Mouse (Mus musculus): ENCODE results near the gene Tmprss9. TPM values are rescaled to one million over a fixed set of nuclear protein-coding genes. Genes with fewer than 3 reads are reported as not detected.
A peak's percentile ranks its signal among the peaks of the same experiment; 100 is the strongest.
"Not testable (repeated sequence)": the region's sequence is repeated elsewhere in the genome, so short reads cannot be mapped to it uniquely, and the experiment has no call there.

Tmprss9 gene
- polyA plus RNA-seq, 1 experiment from 2014 or later, result 0.04 TPM

DNA sequence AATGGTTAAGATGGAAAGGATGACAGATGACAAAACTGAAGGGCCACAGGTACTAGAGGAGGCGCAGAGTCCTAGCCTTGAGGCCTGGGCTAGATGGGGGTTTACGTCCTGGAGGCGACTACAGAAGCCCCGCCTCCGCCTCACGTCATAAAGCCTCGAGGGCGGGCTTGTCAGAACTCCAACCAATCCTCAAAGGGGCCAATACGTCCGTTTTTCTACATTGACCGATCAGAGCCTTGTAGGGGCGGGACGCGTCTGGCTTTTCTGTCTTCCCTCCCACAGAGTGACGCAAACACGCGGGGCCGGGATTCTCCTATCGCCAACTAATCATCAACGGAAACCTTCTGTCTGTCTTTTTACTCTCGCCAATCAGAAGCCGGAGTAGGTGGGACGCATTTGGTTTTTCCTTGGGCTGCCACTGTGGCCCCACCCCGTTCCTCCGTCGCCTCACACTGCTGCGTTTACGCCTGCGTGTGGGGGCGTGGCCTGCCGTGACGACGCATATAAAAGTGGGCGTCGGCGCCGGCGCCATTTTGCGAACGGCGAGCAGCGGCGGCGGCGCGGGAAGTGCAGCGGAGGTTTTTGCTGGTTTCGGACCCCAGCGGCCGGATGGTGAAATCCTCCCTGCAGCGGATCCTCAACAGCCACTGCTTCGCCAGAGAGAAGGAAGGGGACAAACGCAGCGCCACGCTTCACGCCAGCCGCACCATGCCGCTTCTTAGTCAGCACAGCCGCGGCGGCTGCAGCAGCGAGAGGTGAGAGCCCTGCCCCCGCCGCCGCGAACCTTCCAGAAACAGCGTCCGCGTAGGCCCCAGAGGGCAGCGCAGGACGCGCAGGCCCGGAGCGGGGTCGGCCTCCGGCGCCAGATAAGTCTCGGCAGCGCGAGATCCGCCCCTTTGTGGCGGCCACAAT is 45.2 kb upstream of the Tmprss9 start, which contains the start of gene Oaz1:
Oaz1 (plus strand) TSS at position 506 of the 912 bp plus-strand sequence.
- Histone ChIP-seq H3K27ac (peak within 1 kb of the TSS; percentile 93), H3K36me3 (ENCODE audit: insufficient read depth, low read length) (peaks cover 15% of the 10 kb centered on the region; the same call in 1 of the 2 replicates), H3K4me2 (ENCODE audit: low read length) (peak within 1 kb of the TSS; percentile 64), H3K9ac (ENCODE audit: low read depth, low read length) (peak within 1 kb of the TSS; percentile 95), H3K9me3 (replicated peaks; ENCODE audit: low read length) (no peaks in the 10 kb centered on the region), H3K4me3 (replicated peaks; ENCODE audit: low read depth, low read length) (peak within 1 kb of the TSS; percentile 78), H3K27me3 (ENCODE audit: insufficient read depth, low read length) (no peaks in the 10 kb centered on the region), H3K4me1 (replicated peaks; ENCODE audit: insufficient read depth, low read length) (0 out of 2 replicates have a peak, but pooled peaks cover 12% of the 10 kb centered on the region)
- DNase-seq (ENCODE audit: low spot score) (peak; percentile 100), ATAC-seq (replicated peaks; ENCODE audit: low FRiP score, low read depth) (peak; percentile 96)
- WGBS, result under 1% methylated on average over 74 of the region's 82 CpGs
- TF ChIP-seq CTCF (IDR thresholded peaks at IDR 0.05; ENCODE audit: low read depth), result no peak

GRCm38 (mm10) chr10:80827063-80827869 is 44.4 kb upstream of the Tmprss9 start:
- Histone ChIP-seq H3K9ac (ENCODE audit: low read depth, low read length) (peak overlapping the region; percentile 95), H3K4me2 (ENCODE audit: low read length) (peak overlapping the region; percentile 64), H3K4me3 (replicated peaks; ENCODE audit: low read depth, low read length) (peak overlapping the region; percentile 78), H3K9me3 (replicated peaks; ENCODE audit: low read length) (no peaks in the 10 kb centered on the region), H3K27ac (peak overlapping the region; percentile 93), H3K4me1 (replicated peaks; ENCODE audit: insufficient read depth, low read length) (0 out of 2 replicates have a peak, but pooled peaks cover 12% of the 10 kb centered on the region), H3K36me3 (ENCODE audit: insufficient read depth, low read length) (peaks cover 15% of the 10 kb centered on the region; the same call in 1 of the 2 replicates), H3K27me3 (ENCODE audit: insufficient read depth, low read length) (no peaks in the 10 kb centered on the region)
- no peak for ATAC-seq (replicated peaks; ENCODE audit: low FRiP score, low read depth)
- 5% methylated on average over 29 of the region's 29 CpGs for WGBS
- TF ChIP-seq CTCF (IDR thresholded peaks at IDR 0.05; ENCODE audit: low read depth), result no peak
- no peak for DNase-seq (ENCODE audit: low spot score)

GRCm38 (mm10) chr10:80827870-80828420 is 43.7 kb upstream of the Tmprss9 start:
- TF ChIP-seq CTCF (IDR thresholded peaks at IDR 0.05; ENCODE audit: low read depth), result no peak
- 55% methylated on average over 10 of the region's 10 CpGs for WGBS
- ATAC-seq (replicated peaks; ENCODE audit: low FRiP score, low read depth) (no peak), DNase-seq (ENCODE audit: low spot score) (no peak)
- no peaks in the 10 kb centered on the region for H3K9me3 ChIP-seq (replicated peaks; ENCODE audit: low read length)
- peaks cover 15% of the 10 kb centered on the region; the same call in 1 of the 2 replicates for H3K36me3 ChIP-seq (ENCODE audit: insufficient read depth, low read length)
- peak overlapping the region; percentile 78 for H3K4me3 ChIP-seq (replicated peaks; ENCODE audit: low read depth, low read length)
- H3K27me3 ChIP-seq (ENCODE audit: insufficient read depth, low read length), result no peaks in the 10 kb centered on the region
- peak overlapping the region; percentile 64 for H3K4me2 ChIP-seq (ENCODE audit: low read length)
- 0 out of 2 replicates have a peak, but pooled peaks cover 12% of the 10 kb centered on the region for H3K4me1 ChIP-seq (replicated peaks; ENCODE audit: insufficient read depth, low read length)
- no peak overlapping the region for H3K27ac ChIP-seq
- peak overlapping the region; percentile 95 for H3K9ac ChIP-seq (ENCODE audit: low read depth, low read length)

DNA sequence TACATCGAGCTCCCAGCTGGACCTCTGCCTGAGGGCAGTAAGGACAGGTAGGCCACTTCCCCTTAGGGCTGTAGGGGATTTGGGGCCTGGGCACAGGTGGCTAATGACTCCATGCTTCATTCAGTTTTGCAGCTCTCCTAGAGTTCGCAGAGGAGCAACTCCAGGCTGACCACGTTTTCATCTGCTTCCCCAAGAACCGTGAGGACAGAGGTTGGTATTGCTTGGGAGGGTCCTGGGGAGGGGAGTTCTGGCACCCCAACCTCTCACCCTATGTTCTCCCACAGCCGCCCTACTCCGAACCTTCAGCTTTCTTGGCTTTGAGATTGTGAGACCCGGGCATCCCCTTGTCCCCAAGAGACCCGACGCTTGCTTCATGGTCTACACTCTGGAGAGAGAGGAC is 43.1 kb upstream of the Tmprss9 start:
- H3K4me1 ChIP-seq (replicated peaks; ENCODE audit: insufficient read depth, low read length), result 0 out of 2 replicates have a peak, but pooled peaks cover 12% of the 10 kb centered on the region
- not testable (repeated sequence) for ATAC-seq (replicated peaks; ENCODE audit: low FRiP score, low read depth); DNase-seq (ENCODE audit: low spot score); H3K9me3 ChIP-seq (replicated peaks; ENCODE audit: low read length); H3K27me3 ChIP-seq (ENCODE audit: insufficient read depth, low read length); H3K4me3 ChIP-seq (replicated peaks; ENCODE audit: low read depth, low read length); H3K9ac ChIP-seq (ENCODE audit: low read depth, low read length); H3K27ac ChIP-seq
- H3K36me3 ChIP-seq (ENCODE audit: insufficient read depth, low read length), result peaks cover 15% of the 10 kb centered on the region; the same call in 1 of the 2 replicates
- 70% methylated on average over 7 of the region's 9 CpGs for WGBS
- peak overlapping the region; percentile 64 for H3K4me2 ChIP-seq (ENCODE audit: low read length)

GRCm38 (mm10) chr10:80829359-80830278 is 42.0 kb upstream of the Tmprss9 start:
- Histone ChIP-seq H3K27me3 (ENCODE audit: insufficient read depth, low read length) (no peaks in the 10 kb centered on the region), H3K4me3 (replicated peaks; ENCODE audit: low read depth, low read length) (no peak overlapping the region), H3K9ac (ENCODE audit: low read depth, low read length) (no peak overlapping the region), H3K4me2 (ENCODE audit: low read length) (no peak overlapping the region), H3K36me3 (ENCODE audit: insufficient read depth, low read length) (peaks cover 15% of the 10 kb centered on the region; the same call in 1 of the 2 replicates), H3K4me1 (replicated peaks; ENCODE audit: insufficient read depth, low read length) (0 out of 2 replicates have a peak, but pooled peaks cover 9% of the 10 kb centered on the region), H3K9me3 (replicated peaks; ENCODE audit: low read length) (no peaks in the 10 kb centered on the region), H3K27ac (no peak overlapping the region)
- DNase-seq (ENCODE audit: low spot score) (no peak), ATAC-seq (replicated peaks; ENCODE audit: low FRiP score, low read depth) (no peak)
- TF ChIP-seq CTCF (IDR thresholded peaks at IDR 0.05; ENCODE audit: low read depth), result no peak
- 52% methylated on average over 1 of the region's 1 CpGs for WGBS

Measured in kidney, postnatal 0 days (tissue).